Mouse (Mus musculus): ENCODE results near the gene Pknox2. TPM values are rescaled to one million over a fixed set of nuclear protein-coding genes. Genes with fewer than 3 reads are reported as not detected.
A peak's percentile ranks its signal among the peaks of the same experiment; 100 is the strongest.

Gene Pknox2
- total RNA-seq (2021), result 10 to 100 TPM; 25.4 to 29.5 TPM
- long read RNA-seq, experiment 1, partial matches to known transcripts, result 0 of 5 reads
- long read RNA-seq, experiment 1, other reads (novel, unspliced or antisense), result 2 of 5 reads
- long read RNA-seq, experiment 2, partial matches to known transcripts, result 4 of 9 reads
- long read RNA-seq, experiment 2, other reads (novel, unspliced or antisense), result 1 of 9 reads

DNA sequence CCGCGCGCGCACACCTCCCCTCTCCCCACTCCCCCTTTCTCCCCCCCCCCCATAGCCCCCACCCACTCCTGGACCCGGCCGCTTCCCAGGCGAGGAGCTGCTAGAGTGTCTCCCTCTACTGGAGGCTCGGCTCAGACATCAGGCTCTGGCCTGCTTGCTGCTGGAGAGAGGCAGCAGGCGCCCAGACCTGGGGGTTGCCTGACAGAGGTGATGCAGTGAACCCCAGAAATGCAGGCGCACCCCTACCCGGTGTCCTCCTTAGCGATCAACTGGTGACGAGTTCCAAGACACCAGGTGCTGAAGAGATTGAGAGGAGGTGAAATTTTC, at the start of gene Pknox2:
Gene Pknox2, minus strand, starts transcription at position 49 of the 327 bp plus-strand sequence.
- DNase-seq (ENCODE audit: low spot score in 2 of 2), result peak; percentile 80 to 93

DNA sequence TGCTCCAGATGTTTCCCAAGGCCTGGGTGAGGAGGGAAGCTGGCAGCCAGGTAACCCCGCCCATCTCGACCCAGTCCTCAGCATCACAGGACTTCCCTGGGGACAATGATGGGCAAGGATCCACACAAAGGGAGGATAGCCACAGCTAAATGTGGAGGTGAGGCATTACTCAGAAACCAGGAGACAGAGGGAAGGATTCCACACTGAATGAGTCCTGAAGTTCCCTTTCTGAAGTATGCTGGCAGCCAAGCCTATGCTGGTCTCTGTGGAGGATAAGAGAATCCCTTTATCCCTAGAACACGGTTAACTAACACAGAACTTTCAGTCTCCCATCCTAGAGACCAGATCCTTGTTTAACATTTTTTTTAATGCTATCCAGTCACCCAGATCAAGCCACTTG, 40.8 kb upstream of the Pknox2 start:
- DNase-seq (ENCODE audit: low spot score in 2 of 2), result no peak

DNA sequence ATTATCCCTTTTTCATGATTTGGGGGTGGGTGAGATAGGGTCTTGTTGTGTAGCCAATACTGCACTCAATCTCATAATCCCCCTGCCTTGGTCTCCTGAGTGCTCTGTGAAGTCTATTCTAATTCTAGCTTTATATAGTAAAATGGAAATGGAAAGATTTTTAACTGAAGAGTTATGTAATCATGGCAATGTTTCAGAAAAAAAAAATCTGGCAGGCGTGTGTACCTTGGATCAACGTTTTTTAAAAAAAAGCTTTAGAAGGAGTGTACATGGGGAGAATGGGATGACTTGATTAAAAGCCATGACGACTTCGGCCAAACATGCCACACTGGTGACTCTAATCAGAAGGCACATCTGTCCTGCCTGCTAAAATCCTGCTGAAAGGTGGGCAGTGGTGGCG, 40.2 kb upstream of the Pknox2 start:
- DNase-seq (ENCODE audit: low spot score in 2 of 2), result no peak

DNA sequence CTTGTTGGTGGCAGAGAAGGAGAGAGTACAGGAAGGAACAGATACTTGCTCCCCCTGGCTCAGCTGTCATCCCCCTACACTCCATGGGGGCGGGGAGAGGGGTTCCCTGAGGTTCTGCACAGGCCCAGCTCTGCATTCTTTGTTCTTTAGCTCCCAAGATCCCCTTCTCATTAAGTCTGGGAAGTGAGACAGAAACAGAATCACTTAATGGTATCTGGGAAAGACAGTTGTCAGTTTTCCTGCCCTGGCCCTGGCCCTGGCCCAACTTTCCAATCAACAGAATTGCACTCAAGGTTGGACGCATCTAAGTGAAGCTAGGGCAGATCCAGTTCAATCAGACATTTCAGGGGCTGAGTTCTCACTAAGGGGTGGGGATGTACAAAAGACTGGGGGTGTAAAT, 36.0 kb upstream of the Pknox2 start:
- DNase-seq (ENCODE audit: low spot score in 2 of 2), result no peak

DNA sequence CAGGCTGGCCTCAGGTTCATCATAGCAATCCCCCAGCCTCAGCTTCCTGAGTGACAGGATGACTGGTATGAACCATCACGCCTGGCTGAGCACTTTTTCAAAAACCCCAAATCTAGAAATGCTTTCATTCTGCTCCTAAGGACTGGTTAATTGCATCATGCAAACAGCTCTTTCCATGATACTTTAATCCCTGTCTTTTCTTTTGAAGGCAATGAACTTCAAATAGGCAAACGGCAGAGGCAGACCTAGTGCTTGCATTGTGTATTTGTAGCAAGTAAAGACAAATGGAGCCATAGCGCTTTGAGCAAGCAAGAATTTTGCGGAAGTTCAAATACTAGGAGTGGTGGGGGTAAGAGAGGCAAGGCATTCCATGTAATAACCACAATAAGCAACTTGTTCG, 34.4 kb upstream of the Pknox2 start:
- DNase-seq (ENCODE audit: low spot score in 2 of 2), result no peak

DNA sequence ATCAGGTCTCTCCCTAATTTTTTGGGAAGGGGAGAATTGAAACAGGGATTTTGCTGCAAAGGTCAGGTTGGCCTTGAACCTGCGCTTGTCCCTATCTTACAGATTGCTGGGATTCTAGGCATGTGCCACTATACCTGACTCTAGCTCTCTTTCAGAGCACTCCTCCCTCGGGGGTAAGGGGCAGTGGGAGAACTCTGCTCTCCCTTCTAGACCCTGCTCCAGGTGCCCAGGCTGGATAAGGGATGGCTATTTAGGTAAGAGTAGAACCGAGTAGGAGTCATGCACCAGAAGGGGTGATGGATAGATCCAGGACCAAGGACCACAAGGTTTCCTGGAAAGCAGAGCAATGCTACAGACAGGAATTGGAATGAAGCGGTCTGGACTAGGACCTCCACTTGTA, 32.4 kb upstream of the Pknox2 start:
- no peak for DNase-seq (ENCODE audit: low spot score in 2 of 2)

DNA sequence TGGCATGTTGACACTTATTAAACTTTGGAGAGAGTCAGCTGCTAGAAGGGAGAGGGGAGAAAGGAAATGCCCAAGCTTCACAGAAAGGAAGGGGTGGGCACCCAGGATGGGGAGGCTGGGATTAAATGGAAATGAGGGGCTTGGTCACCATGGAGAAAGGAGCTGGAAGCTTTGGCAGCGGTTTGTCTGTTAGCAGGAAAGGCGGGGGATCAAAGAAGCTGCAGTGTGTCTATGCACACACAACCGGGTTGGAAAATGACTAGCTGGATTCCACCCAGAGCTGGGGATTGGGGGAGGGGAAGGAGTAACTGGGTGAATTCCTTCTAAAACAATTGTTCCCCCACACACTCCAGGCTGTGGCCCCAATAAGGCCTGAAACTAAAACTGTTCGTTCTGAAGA, 31.7 kb upstream of the Pknox2 start:
- DNase-seq (ENCODE audit: low spot score in 2 of 2), result peak; percentile 48 to 63

DNA sequence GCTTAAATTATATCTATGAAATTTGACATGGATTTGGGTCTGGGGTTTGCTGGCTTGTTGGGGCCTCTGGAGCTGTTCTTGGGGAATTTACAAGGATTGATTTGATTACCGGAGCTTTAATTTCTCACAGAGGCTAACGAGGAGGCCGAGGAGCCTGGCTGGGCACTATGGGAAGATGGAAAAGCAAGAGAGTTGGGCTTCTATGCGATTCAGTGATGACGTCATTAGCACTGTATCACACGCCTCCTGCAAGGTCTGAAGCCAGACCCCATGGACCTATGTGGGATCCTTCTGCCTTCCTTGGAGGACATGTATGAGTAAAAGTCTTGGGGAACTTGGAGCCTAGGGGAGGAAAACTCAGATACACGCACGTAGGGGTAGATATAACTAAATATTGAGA, 30.3 kb upstream of the Pknox2 start:
- DNase-seq (ENCODE audit: low spot score in 2 of 2), result no peak

DNA sequence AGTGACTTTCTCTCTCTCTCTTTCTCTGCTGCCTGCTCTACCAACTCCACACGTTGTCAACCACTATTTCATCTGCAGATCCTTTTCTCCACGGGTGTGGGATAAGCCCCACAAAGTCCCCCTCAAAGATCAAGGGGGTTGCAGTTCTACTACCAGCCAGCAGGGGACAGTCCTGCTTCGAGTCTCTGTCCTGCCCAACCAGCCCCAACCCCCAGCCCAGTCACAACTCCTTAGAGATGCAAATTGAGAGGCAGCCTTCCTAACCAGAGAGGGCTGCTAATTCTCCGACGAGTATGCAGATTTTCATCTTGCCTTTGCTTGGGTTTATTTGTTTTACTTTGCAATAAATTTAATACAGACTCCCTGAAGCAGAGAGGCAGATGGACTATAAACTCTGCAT, 29.9 kb upstream of the Pknox2 start:
- DNase-seq (ENCODE audit: low spot score in 2 of 2), result peak; percentile 66 to 81

DNA sequence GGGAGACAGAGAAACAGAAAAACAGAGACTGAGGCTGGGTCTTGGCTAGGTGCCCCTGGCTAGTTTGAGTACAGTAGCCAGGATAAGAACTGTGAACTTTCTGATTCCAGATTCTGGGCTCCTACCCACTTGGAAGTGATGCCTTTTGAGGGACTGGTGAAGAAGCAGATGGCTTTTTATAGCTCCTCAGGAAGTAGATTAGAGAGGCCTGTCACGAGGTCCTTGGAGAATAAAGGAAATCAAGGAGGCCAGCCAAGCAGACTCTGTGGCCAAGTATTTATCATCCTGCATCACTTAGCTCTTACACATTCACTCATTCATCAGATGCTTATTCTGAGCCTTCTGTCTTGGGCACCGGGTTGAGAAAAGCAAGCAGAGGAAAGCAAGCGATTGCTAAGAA, 28.8 kb upstream of the Pknox2 start:
- no peak for DNase-seq (ENCODE audit: low spot score in 2 of 2)

DNA sequence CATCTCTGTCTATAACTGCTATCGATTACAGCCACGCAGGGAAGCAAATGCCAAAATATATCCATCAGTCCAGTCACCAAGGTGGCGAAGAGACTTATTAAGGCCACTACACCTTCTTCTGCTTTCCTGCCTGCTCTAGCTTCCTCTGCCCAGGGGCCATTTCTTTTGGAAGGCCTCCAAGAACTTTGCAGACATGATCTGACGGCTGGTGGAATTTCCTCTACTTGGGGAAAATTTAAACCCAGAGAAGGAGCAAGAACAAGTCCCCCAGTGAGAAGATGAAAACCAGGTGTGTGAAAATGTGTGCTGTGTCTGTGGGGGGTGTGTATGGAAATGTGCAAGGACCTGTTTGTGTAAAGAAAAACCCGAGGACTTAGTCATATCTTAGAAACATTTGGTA, 26.2 kb upstream of the Pknox2 start:
- DNase-seq (ENCODE audit: low spot score in 2 of 2), result no peak

DNA sequence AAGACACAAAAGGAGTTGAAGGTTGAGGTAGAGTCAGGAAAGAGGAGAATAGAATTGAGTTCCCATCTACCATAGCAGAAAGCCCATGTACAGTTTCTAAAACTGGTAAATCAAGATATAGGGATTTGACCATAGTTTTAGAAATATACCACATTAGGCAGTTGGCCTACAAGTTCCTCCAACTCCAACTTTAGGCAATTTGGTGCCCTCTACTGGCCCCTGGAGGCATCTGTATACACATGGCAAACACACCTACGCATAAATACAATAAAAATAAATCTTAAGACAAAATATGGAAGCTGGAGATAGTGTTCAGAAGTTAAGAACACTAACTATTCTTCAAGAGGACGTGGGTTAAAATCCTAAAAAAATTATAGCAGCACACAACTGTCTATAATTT, 19.7 kb upstream of the Pknox2 start:
- no peak for DNase-seq (ENCODE audit: low spot score in 2 of 2)

DNA sequence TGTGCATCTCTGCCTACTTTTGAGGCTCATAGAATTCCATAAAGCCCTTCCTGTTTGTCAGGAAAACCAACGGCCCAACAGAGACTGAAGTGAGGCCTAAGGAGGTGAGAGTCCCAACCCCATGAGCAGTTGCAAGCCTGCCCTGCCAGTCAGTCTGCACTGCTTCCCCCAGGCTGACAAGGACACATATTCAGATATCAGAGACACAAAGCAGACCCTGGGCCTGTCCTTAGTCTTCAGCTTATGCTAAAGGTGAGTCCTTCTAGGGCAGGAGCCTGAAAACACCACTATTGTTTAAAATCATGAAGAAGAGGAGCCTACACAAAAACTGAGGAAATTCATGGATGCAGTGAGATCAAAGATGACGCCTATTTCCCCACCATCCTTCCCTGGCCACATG, 13.5 kb upstream of the Pknox2 start:
- DNase-seq (ENCODE audit: low spot score in 2 of 2), result no peak

DNA sequence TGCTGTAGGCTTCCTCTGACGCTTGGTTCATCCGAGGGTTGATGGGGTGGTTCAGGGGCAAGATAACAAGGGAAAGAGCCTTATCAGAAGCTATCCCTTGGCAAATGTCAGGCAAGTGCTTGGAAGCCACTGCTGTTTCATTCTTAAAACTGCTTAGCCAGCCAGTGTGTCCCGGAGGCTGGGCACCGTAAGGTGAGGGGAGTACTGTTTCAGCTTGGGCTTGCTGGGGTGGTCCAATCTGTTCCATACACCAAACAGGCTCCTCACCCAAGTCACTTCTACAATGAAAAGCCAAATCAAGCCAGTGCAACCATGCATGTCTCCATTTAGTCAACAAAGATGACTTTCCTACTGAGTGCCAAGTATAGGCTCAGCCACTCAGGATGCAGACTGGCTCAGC, 679 bp upstream of the Pknox2 start:
- DNase-seq (ENCODE audit: low spot score in 2 of 2), result no peak

DNA sequence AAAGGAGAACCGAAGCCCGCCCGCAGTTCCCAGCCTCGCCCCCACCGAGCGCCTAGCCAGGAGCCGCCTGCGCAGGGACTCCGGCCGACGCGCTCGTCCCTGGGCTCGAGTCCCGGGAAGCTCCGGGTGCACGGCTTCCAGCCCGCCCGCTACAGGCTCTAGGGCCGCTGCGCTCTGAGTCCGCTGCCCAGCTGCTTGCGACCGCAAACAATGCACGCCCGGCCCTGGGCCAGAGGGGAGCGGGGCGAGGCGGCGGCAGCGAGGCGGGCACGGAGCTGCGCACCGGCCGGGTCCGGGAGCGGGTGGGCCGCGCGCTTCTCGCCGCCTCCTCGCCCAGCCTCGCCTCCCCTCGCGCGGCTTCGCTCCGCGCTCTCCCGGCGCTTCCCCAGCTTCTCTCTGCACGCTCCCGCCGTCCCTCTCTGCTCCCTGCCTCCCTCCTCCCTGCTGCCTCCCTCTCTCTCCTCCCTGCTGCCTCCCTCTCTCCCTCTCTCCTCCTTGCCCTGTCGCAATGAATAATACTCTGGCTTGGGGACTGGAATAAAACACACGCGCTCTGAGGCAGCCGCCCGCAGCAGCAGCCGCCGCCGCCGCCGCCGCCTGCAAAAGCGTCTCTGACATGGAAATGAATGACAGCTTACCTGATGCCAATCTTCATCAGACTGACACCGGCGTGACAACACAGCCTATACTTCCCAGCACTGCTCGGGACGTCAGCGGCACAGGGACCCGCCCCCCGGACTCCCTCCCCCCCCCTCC, 426 bp downstream of the Pknox2 start:
- DNase-seq (ENCODE audit: low spot score in 2 of 2), result peak; percentile 85 to 88

DNA sequence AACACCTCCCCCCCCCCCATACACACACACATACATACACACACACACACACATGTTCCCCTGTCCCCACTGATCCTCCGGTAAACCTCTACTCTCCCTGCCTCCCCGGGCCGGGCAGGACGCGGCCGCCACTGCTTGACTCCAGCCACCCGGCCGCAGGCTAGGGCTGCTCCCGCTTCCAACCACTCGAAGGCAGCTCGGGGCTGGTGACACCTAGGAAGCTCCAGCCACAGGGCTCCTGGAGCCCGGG, 929 bp downstream of the Pknox2 start:
- DNase-seq (ENCODE audit: low spot score in 2 of 2), result no peak

DNA sequence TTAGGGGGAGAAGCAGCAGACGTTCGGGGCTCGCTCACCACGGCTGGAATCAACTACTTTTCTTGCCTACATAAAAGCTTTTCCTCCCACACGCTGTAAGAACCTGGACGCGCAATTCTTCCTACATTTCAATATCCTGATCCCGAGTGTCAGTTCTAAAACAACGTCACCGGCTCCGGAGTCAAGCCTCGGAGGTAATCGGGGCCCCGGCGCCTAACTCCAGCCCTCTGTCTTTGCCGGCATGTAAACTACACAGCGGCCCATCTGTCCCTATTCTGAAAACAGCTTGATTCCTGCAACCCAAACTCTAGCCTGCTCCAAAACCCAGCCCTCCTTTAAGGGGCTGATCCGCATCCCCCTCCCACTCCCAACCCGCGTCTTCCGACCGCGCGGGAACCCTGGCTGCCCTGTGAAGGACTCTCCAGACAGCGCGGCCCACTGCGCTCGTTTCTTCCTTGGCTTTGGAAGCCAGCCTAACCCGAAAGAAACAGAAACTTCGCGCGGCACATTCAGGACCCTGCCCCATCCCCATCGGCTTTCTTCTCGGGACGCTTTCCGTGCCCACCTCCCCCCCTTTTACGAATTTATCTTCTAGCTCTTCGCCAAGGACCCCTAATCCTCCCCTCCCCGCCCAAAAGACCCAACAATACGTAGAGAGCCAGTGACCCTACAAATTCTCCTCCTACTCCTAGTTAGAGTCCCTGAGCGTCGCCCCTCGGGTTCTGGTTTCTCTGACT, 1.4 kb downstream of the Pknox2 start:
- peak in 1 of 2 experiments; percentile 54 for DNase-seq (ENCODE audit: low spot score in 2 of 2)

DNA sequence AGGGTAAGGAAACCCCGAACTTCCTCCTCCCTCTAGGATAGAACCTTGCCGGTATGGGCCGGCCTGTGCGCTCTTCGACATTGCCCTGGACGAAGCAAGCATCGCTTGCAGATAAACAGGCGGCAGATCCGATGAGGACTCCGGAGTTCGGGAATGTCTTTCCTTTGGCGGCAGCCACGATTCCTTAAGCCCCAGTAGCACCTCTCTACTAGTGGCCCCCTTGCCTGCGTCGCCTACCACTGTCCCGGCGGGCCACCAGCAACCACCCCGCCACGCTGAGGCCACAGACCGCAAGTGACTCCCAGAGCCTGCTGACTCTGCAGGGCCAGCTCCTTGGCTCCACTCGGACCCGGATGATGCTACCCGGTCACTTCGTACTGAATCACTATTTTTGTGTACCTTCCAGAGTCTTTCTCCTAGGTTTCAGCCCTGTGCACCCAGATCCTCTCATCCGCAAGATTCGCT, 2.0 kb downstream of the Pknox2 start:
- no peak for DNase-seq (ENCODE audit: low spot score in 2 of 2)

DNA sequence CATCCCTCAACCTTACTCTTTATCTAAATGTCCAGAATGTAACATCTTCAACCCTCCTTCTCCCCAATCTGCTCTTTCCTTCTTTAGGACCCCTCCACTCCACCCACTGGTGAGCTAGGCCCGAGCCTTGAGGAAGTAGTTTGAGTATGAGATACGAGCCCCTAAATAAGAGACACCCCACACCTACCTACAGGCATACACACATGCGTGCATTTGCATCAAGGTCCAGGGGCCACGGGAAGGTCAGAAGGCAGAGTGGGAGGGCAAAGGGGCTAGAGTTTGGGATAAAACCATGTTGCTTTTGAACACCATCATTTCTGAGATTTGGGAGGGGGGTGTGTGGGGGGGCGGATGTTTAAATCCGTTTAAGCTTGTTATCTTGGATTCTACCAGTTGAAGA, 2.5 kb downstream of the Pknox2 start:
- no peak for DNase-seq (ENCODE audit: low spot score in 2 of 2)

DNA sequence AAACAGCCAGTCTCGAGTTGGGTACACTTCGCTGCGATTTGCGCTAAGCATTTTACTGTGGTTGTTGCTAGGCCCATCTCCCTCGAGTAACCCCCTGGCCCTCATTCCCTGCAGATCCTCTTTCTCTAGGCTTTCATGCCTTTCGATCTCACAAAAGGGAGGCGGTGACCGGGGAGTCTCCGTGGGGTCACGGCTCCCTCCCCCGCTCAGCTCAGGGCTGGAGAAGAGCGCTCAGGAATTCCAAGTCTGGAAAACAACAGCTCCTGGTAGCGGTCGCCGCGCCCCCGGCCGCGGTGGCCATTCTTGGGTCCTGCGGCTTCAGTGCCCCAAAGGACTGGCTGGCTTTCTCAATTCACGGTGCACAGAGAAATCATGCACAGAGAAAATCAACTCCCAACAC, 3.0 kb downstream of the Pknox2 start:
- no peak for DNase-seq (ENCODE audit: low spot score in 2 of 2)

DNA sequence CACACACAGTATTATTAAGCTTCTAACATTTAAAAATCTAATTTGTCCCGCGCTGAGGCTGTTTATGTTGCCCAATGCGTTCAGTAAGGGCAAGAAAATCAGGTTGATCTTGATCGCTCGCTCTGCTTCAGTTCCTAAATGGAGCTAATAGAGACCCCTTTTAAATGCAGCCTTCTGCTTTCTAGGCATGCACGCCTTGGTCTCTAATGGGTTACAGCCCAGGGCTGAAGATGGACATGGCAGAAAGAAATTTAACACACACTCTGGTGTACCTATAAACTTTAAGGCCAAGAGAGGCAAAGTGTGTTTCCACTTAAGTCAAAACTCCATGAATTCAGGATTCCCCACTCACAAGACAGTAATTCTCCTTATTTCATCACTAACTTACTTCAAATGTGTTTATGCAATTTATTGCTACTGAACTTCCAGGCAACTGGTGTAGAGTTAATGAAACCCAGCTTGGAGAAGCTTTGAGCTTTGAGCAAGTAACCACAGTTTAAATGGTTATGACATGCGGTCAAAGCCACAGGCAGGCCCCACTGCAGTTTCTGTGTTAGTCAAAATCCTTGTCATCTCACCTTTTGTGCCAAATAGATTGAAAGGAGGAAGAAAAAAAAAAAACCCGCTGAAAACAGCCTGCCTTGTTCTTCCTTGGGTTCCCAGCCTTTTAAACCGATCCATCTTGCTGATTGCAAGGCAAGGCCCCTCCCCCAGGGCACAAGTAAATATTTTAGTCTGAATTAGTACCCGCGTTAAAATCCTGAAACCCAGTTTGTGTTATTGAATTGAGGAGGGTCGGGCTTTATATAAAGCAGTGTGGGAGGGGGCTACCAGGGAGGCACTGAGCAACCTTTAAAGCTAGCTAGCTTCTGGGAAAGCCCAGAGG, 3.9 kb downstream of the Pknox2 start:
- DNase-seq (ENCODE audit: low spot score in 2 of 2), result no peak

DNA sequence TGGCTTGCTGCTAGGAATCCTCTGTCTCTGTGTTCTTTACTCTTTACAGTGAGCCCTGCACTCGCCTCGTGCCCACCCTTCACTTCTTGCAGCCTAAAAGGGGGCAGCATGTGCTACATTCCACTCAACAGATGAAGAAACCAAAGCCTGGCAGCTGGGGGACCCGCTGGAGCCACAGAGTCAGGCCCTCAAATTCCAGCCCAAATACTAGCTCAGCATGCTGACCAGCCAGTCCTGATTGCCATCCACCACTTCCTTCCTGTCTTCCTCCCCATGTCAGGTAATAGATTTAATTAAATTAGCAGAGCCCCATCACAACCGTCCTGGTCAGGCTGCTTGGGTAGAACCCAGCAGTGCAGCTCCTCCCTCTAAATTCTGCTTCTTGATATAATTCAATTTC, 5.1 kb downstream of the Pknox2 start:
- DNase-seq (ENCODE audit: low spot score in 2 of 2), result no peak
